Mouse (Mus musculus) left cerebral cortex, adult 8-10 months (tissue): ENCODE data around the gene Vps35l. TPM values are rescaled to one million over a fixed set of nuclear protein-coding genes. Genes with fewer than 3 reads are reported as not detected.

Experiments
- DNase-seq, 2 experiments: peaks; one replicate each; pipeline ENCODE4 v3.0.0; 2022; ENCODE audit warnings: low spot score in 2 of 2
- total RNA-seq, 4 experiments: library from RNA; stranded (reverse); gene quantifications; 2 replicates each; pipeline ENCODE4 v1.2.4; 2022

The Vps35l gene
- 10 to 100 TPM; 56.2 to 72.5 (median 59.8) TPM for total RNA-seq

DNA sequence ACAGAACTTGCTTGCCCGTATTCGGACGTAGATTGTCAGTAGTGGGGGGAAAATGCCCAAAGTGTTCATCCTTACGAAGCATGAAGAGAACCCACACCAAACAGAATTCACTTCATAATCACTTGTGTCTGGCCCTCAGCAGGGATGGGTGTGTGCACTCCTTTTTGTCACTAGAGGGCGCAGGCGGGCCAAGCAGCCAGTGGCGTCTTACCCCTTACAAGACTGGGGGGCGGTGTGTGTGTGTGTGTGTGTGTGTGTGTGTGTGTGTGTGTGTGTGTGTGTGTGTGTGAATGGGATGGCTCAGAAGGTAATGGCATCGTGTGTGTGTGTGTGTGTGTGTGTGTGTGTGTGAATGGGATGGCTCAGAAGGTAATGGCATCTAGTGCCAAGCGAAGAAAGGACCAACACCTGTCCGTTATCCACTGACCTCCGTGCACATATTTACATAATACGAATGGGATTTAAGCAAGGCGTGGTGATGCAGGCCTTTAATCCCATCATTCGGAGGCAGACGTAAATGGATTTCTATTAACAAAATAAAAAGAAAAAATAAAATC is at the start of gene Vps35l:
Vps35l (plus strand) TSS at position 252 of the 557 bp plus-strand sequence.
- DNase-seq = peak; percentile 57 to 79

DNA sequence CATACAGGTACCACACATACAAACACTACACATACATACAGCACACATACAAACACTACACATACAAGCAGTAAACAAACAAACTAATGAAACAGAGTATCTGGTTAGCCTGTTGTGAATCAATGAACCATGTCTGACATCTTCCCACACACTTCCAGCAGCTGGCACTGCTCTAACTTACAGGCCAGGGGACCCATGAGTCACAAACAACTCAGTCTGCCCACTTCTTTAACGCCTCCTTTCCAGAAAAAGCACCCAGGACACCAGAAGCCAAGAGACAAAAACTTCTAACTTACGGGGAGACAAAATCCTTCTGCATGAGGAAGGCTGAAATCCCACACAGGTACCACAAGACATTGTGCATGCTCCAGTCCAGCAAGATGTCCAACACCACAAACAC is 48.7 kb upstream of the Vps35l start:
- no peak for DNase-seq

DNA sequence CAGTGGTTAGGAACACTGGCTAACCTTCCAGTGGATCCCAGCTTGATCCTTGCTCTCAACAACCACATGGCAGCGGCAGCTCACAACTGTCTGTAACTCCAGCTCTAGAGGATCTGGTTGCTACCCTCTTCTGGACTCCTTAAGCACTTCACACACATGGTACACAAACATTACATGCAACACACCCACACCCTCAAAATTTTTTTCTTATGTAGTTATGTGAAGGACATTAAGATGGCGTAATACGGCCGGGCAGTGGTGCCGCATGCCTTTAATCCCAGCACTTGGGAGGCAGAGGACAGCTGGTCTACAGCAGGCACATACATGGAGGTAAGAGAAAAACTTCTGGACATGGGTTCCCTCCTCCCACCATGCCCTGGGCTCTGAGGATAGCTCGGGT is 43.9 kb upstream of the Vps35l start:
- DNase-seq = no peak

DNA sequence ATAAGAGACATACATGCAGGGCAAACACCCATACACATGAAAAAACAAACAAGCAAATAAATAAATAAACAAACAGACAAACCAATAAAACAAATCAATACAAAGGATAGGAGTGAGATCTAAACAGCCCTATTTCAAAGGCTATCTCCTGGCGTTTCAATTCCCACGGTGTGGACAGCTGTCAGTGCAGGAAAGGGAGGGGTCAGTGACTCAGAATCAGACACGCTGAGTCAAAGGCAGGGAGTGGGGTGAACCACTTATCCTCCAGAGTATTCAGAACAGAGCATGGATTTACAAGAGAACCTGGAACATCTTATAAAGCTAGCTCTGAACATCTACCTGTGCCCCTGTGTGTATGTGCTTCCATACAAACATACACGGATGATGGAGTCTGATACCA is 42.9 kb upstream of the Vps35l start:
- DNase-seq = no peak

DNA sequence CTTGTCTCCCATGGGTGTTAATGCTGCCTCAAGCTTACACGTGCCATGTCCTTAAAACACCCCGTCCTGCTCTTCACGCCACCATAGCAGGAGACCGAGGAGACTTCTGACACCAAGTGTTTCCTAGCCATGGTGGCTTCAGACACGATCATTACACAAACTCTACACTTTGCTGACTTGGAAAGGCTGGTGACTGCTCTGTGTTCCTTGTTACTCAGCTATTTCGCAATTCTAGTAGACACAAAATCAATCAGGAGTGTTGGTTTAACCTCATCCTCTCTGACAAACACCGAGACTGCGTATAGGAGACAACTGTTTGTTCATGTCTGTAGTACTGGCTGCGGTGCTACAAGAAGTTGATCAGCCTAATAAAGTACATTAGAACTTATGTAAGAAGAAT is 41.1 kb upstream of the Vps35l start:
- DNase-seq = no peak

DNA sequence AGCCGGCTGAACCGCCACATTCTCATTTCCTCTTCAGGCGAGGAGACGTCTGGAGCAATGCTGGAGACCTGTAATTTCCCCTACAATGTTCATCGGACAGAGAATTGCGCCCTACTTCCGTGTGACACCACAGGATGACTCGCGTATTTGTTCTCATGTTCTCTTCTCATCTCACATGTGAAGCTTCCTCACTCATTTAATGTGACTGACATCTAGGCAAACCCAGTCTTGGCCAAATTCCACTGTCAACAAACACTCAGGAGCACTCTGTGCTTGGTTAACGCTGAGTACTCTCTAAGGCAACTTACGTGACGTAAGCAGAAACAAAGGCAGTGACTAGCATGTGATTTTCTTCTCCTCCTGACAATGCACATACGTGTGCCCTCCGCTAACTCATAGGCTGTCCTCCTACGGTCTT is 36.9 kb upstream of the Vps35l start:
- DNase-seq = no peak

DNA sequence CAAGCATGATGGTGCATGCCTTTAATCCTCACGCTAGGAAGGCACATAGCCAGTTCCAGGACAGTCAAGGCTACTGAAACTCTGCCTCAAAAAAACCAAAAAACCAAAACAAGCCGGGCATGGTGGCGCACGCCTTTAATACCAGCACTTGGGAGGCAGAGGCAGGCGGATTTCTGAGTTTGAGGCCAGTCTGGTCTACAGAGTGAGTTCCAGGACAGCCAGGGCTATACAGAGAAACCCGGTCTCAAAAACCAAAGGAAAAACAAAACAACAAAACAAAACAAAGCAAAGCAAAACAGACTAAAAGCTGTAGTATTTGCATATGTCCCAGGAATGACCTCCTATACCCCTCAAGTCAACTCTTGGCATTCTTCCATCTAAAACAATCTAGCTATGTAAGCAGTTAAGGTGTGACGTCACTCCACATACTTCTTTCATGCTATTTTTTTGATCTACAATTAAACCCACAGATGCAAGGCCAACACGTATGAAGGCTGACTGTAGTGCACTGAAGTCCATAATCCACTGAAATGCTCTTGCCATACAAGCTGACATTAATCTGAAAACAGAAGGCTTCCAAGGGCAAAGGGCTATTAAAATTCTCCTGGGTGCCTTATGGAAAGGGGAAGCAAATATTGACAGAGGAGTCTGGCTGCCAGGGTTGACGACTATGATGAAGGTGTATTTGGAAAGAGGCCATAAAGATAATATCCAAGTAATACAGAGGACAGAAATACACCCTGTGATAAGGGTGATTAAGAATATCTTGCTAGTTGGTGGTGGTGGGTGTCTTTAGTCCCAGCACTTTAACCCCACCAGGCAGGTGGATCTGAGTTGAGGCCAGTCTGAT is 35.8 kb upstream of the Vps35l start:
- no peak for DNase-seq

DNA sequence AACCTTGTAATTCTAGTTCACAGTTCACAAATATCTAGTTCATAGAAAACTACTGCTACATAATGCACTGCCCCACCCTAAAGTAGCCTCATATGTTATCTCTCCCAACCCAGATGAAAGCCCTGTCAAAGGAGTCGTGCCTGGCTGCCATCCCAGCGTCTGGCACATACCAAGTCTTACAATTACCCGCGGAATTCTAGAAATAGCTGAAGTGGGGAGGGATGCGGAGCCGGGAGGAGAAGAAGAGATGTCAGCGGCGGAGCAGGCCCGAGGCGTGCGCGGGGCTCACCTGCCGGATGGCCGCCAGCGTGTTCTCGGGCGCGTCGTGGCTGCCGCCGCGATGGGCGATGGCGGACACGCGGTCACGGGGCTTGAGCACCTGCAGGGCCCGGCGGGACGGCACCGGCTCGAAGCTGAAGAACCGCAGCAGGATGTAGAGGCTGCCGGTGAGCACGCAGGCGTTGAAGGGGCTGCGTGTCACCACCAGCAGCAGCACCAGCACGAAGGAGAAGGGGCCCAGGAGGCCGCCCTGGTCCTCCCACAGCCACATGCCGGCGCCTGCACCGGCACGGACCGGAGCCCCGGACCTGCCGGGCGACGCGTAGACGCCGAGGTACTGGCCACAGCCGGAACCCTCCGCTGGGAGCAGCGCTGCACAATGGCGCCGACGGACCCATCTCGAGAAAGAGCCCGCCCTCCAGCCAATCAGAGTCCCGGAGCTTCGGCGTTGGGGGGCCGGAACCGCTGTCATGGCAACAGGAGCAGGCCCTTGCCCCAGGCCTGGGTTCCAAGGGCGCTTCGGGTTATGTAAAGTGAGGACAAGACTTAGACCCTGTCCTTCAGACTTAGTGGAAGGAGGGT is 34.7 kb upstream of the Vps35l start, which contains the start of gene Gde1:
Gde1 (minus strand) TSS at position 678 of the 861 bp plus-strand sequence.
- DNase-seq = peak; percentile 84 to 90

DNA sequence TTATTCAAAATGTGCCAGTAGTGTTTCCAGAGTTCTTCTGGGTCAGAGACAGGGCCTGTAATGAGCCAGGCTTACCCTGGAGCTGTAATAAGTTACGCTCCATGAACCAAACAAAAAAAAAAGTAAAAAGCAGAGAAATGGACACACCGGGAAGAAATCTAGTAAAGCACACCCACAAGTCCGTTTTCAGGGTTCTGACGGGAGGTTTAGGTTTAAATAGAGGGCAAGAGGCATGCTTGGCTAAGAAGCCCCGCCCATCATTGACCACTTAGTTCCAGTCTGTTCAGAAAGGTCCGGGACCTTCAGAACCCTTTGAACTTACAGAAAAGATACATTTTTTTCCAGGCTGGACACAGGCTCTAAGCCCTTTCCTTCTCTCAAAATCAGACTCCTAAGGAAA is 34.0 kb upstream of the Vps35l start:
- no peak for DNase-seq

DNA sequence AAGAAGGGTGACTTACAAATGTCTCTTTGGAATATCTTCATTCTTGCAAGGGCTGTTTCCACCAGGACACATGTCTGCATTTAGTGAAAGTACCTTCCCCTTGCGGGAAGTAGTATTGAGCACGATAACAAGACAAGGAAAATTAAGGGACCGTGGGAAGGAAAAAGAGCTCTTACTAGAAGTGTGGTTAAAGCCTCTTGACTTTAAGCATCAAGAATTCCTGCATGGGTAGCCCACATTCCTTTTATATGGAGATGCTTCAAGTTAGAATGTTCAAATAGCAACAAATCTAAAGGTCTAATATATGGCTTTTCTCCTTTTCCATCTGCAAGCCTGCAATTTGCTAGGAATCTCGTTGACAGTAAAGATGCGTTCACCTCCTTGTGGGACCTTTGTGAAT is 33.5 kb upstream of the Vps35l start:
- DNase-seq = no peak

DNA sequence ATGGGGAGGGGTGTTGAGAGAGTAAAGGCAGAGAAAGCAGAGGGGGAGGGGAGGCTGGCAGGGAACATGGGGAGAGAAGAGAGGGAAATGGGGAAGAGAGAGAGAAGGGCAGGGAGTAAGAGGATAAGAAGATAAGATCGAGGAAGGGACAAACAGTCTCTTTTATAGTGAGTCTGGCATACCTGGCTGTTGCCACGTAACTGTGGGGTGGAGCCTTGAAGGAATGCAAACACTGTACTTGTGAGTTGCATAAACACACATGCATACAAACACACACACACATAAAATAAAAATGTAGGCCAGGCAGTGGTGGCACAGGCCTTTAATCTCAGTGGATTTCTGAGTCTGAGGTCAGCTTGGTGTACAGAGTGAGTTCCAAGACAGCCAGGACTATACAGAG is 32.8 kb upstream of the Vps35l start:
- no peak for DNase-seq

DNA sequence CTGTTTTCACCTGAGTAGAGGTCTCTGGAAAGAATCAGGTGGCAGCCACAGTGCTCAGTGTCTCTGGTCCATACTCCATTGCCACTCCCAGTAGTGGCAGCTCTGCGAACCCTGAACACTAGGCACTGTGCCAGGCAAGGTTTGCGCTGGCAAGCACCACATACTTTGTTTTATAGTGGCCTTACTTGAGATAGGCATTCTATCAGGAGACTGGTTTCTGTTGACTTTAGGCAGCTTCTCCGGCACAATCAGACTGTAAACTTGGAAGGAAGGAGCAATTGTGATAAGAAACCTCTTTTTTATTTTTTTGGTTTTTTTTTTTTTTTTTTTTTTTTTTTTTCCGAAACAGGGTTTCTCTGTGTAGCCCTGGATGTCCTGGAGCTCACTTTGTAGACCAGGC is 32.0 kb upstream of the Vps35l start:
- DNase-seq = no peak

DNA sequence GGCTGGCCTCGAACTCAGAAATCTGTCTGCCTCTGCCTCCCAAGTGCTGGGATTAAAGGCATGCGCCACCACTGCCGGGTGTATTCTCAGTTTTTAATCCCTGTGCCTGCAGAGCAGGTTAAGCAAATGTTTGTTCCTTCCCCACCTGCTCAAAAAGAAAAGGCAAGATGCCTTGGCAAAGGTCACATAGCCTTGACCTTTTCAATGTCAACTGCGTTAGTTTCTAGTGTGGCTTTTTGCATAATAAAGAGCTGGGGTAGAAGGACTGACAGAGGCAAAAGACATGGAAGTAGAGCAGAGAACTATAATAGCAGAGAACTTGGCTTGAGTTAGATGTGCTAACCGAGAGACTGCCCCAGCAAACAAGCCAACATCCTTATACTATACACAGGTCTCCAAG is 29.2 kb upstream of the Vps35l start:
- no peak for DNase-seq

DNA sequence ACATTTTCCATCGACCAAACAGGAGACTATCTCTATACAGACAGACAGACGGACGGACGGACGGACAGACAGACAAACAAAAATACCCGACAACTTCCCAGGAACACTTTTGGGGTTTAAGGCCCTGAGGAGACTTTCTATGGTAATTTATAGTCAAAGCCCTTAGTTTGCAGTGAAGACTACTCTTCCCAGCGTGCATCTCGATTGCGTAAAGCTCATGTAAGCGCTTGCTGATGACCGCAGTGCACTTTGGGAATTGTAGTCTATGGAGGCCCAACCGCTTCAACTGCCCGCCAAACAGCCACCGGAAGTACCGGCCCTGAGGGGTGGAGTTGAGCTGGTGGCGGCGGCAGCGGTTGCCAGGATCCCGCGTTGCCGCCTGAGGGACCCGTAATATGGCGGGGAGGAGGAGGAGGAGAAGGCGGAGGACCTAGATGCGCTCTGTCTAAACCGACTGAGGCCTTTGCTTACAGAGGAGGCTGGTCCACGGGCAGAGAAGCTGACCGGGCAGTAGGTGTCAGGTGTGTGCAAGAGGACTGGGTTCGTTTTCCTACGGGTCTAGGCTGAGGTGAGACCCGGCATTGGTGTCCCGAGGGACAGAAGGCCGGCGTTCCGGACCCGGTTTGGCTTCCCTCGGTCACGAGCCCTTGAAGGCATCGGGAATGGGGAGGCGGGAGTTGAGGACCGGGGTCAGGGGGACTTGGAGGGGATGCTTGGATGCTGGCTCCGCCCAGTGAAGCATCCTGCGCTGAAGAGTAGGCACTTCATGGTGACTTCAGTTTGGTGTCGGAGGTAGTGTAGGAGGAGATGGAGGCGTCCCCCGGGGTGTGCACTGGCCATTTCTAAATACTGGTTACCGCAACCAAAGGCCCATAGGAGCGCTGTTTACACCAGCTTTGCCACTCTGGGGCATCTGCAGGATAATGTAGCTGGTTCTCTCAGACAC is 27.5 kb upstream of the Vps35l start, which contains the start of gene Ccp110:
Ccp110 (plus strand) TSS at position 325 of the 946 bp plus-strand sequence.
- peak; percentile 83 to 95 for DNase-seq

DNA sequence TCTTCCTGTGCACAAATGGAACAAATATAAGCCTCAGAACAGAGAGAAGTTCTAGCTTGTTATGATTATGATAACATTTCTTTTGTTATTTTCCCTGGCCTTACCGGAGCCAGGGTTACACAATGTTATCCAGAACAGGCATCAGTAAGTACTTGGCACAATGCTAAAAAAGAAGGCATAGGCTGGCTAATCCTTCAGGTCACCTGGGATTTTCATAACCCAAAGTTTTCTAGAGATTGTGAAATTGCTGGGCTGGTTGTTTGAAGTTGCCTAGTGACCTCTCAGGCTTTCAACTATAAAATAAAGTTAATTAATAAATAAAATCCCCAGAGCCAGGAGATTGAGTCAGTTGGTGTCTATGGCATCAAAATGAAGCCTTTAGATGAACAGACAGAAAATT is 25.2 kb upstream of the Vps35l start:
- no peak for DNase-seq

DNA sequence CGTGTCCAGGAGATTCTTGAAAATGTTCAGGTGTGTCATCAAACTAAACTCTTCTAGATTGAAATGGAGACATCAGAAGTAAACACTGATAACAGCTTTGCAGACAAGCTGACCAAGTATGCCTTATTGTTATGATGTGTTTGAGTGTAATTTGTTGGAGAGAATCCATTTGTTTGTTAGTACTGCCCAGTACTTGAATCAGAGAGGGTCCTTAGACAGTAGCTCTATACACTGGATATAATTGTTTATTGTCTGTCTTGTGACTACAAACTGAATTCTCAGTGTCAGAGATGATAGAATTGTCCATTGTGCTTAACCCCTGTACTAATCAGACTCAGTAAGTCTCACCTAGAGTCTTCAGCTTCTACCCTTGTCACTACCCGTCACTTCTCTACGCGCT is 22.0 kb upstream of the Vps35l start:
- DNase-seq = no peak

DNA sequence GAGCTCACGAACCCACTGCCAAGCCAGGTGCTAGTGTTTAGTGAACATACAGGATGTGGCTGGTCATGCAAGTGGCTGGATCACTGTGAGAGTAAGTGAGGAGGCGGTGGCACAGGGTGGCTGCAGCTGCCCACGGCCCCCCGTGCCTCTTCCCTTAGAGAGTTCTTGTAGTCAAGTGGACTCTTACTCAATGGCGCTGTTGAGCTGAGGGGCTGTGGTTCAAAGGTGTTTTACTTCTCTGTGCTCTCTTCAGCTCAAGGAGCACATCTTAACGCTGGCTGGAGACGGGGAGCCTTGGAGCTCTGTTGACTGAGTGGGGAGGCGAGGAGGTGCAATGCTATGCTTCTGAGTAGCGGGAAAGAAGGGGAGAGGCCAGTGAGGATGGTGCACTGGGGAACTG is 16.1 kb upstream of the Vps35l start:
- DNase-seq = no peak

DNA sequence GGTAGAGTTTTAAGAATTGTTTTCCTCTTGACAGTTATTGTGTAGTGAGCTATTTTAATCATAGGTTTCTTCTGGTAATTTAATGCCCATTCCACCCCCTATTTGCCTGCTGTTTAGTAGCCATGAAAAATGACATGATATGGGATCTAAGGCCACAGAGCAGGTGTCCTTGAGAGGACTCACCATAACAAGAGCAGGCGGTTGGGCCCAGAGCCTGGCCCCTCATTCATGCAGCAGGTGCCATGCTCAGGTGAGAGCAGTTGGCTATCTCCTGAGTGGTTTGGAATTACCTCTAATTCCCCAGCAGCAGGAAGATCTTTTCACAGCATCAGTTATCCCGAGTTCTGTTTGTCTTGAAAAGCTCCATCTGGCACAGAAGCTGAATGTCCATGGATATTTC is 14.6 kb upstream of the Vps35l start:
- no peak for DNase-seq

DNA sequence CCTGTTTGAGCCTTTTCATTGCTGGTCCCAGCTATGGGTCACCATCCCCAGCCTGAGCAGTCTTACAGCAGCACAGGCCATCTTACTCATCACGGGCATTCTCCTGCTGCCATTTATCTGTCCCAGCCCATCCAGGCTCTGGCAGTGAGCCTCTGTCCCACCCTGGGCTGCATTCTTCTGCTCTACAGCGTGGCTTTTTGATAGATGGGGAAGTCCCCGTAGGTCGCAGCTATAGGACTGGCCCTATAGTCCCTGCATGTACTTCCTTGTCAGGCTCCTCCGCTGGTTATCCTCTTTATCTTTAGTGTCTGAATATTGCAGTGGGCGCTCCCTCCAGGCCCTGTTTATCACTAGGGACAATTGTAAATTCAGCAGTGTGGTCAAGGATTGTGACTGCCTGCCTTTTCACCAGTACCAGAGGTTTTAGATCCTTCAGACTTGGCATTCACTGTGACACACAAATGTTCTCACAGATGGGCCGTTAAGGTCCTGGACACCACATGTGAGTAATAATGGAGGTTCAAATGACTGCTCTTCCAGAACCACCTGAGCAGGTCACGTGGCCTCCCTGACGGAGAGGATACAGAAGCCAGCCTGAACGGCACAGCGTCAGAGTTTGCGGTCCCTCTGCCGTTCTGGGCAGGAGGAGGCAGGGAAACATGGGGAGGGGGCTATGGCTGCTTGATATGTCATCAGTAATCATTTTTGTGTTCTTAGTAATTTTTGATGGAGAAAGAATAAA is 11.0 kb upstream of the Vps35l start:
- no peak for DNase-seq

DNA sequence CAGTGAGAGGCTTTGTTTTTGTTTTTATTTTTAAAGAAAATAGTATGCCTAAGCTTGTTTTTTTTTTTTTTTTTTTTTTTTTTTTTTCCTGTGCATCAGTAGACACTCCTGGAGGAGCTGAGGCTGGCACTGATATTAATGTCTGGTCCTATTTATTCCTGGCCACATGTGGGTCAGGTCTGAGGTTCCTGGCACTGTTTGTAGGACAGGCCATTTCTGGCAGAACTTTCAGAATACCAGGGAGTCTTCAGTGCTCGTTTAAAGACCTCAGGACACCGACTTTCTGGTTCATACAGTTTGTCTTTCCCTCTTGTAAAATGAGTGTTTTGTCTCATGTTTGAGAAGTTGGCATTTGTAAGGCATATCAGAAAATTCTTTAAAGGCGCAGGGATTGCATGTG is 8.2 kb upstream of the Vps35l start:
- no peak for DNase-seq
